Mouse (Mus musculus): ENCODE results near the gene Gm340. TPM values are rescaled to one million over a fixed set of nuclear protein-coding genes. Genes with fewer than 3 reads are reported as not detected.

The Gm340 gene
- 1.6 TPM for polyA plus RNA-seq (2015; fragmentation: Illumina TruSeq; extraction: RNeasy Lipid Tissue Mini Kit (QIAGEN cat#74804); ENCODE audit: low read depth, low replicate concordance)

DNA sequence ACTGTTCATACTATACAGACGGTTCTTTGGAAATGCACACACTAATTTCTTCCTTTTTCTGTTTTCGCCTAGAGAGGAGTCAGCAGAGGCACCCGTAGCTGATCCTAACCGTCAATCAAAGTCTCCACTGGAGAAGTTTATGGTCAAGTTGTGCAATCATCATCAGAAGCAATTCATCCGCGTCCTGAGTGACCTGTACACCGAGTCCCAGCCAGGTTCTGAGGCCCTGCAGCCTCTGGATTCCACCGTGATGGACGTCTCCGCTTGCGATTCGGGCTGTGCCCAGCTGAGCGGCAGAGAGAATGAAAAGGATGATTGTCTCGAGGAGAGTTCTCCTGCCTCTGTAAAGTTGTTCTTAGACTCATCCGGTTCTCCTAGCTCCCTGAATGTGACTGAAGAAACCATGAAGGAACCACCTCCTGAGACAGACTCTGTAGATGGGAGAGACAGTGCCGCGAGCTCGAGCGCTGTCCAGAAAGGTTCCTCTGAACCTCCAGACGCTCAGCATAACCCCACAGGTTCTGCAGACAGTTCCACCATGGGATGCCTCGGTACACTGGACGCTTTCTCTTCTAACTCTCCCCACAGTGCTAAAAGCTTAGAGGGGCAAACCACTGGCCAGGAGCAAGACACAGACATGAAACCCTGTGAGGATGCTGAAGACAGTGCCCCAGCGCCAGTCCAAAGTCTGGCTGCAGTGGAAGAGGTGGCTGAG lies at the start of gene Gm340:
Gm340 (plus strand) TSS at position 665 of the 715 bp plus-strand sequence.

Other genes with a start within 250 kb of the Gm340 start
- 2.1 TPM for gene Pik3ap1, start 197.3 kb upstream of the Gm340 start, polyA plus RNA-seq (2015; fragmentation: Illumina TruSeq; extraction: RNeasy Lipid Tissue Mini Kit (QIAGEN cat#74804); ENCODE audit: low read depth, low replicate concordance)
- 6.7 TPM for gene Lcor, start 99.7 kb upstream of the Gm340 start, polyA plus RNA-seq (2015; fragmentation: Illumina TruSeq; extraction: RNeasy Lipid Tissue Mini Kit (QIAGEN cat#74804); ENCODE audit: low read depth, low replicate concordance)
- 28.5 TPM for gene Slit1, start 161.3 kb downstream of the Gm340 start, polyA plus RNA-seq (2015; fragmentation: Illumina TruSeq; extraction: RNeasy Lipid Tissue Mini Kit (QIAGEN cat#74804); ENCODE audit: low read depth, low replicate concordance)
- 2.4 TPM for gene Arhgap19, start 219.7 kb downstream of the Gm340 start, polyA plus RNA-seq (2015; fragmentation: Illumina TruSeq; extraction: RNeasy Lipid Tissue Mini Kit (QIAGEN cat#74804); ENCODE audit: low read depth, low replicate concordance)
- gene Frat1, start 247.6 kb downstream of the Gm340 start, polyA plus RNA-seq (2015; fragmentation: Illumina TruSeq; extraction: RNeasy Lipid Tissue Mini Kit (QIAGEN cat#74804); ENCODE audit: low read depth, low replicate concordance) = 7.6 TPM